ENCODE assay signal across 8 mouse cellular contexts in the genomic region with DNA sequence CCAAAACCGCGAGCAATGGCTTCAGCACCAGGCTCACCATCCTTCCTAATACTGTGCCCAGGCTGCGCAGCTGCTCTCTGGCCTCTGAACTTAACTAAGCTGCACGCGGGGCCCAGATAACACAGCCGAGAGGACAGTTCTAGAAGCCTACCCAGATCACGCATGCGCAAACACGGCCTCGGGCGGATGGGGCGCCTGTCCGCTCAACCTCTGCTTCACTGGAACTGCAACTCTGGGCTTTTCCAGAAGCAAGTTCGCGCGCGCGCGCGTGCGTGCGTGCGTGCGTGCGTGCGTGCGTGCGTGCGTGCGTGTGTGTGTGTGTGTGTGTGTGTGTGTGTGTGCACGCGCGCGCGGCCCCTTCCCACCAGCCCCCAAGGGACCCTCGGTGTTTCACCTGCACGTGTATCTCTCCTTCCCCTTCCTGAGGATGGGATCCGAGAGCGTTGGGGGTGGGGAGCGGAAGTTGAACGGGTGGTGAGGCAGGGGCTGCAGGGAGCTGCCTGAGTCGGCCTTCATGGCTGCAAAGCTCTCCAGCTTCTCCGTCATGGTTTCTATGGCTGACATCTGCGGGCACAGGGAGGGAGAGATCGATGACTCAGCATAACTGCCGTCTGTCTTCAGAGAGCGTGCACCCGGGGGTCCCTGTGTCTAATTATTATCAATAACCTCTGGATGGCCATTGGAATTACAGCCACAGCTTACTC. TPM values are rescaled to one million over a fixed set of nuclear protein-coding genes. Genes with fewer than 3 reads are reported as not detected.
DNase-seq lines count a peak whose midpoint lies in the region; ATAC-seq and TF ChIP-seq lines count a peak whose summit lies in the region.
"Had no signal": no experiment of that assay in that cellular context is flagged by ENCODE, and none has a peak within 500 bp of the region (broad histone marks: within the 10 kb centered on the region; RNA-seq: fewer than 3 reads in every experiment).

No protein-coding gene starts in this region.

- H3K9ac ChIP-seq in ES-E14 (ENCODE audit: insufficient read depth, low read depth, low read length, poor library complexity, severe bottlenecking): no peak overlapping the region
- H3K9ac ChIP-seq in embryonic facial prominence, embryonic 13.5 days: peak overlapping the region; percentile 40; the same call in 1 of the 2 replicates
- 0 out of 2 replicates have a peak overlapping the region, but pooled peaks have one; percentile 19 for H3K9ac ChIP-seq in liver, embryonic 16.5 days (ENCODE audit: low read depth, low read length)

- no peak overlapping the region for H3K27ac ChIP-seq in ES-E14 (ENCODE audit: insufficient read depth, low read depth, low read length, poor library complexity, severe bottlenecking)
- no peak overlapping the region for H3K27ac ChIP-seq in embryonic facial prominence, embryonic 13.5 days
- peak overlapping the region; percentile 73 for H3K27ac ChIP-seq in hindbrain, embryonic 10.5 days
- no peak overlapping the region for H3K27ac ChIP-seq in liver, embryonic 16.5 days (ENCODE audit: low read length)

- H3K4me1 ChIP-seq in ES-E14 (ENCODE audit: control insufficient read depth in 2 of 2, insufficient read depth in 2 of 2, low read length in 2 of 2, poor library complexity in 1 of 2): peaks cover 4 to 9% of the 10 kb centered on the region in 2 experiments; a peak in 1 of 4 replicates
- peaks cover 30% of the 10 kb centered on the region for H3K4me1 ChIP-seq in embryonic facial prominence, embryonic 13.5 days
- H3K4me1 ChIP-seq in hindbrain, embryonic 10.5 days (replicated peaks): peaks cover 75% of the 10 kb centered on the region
- no peaks in the 10 kb centered on the region for H3K4me1 ChIP-seq in liver, embryonic 16.5 days (ENCODE audit: control insufficient read depth, low read depth, low read length)

- no peak for DNase-seq in ES-E14 (ENCODE audit: low read depth, low spot score)
- peak; percentile 71 for DNase-seq in adrenal gland, postnatal 14 days
- DNase-seq in hindbrain, embryonic 10.5 days (ENCODE audit: low spot score): peak; percentile 54
- DNase-seq in retina, embryonic 14.5 days (ENCODE audit: low spot score): peak; percentile 52

- ATAC-seq in embryonic facial prominence, embryonic 13.5 days (ENCODE audit: insufficient number of reproducible peaks, insufficient read depth, low FRiP score, low TSS enrichment, low read depth): no peak
- peak; percentile 57 for ATAC-seq in liver, embryonic 16.5 days (ENCODE audit: low read depth)
- ATAC-seq in monocyte, adult 5-6 weeks (replicated peaks; ENCODE audit: insufficient number of reproducible peaks, low FRiP score, low TSS enrichment, poor library complexity, severe bottlenecking): no peak

- H3K9me3 ChIP-seq in ES-E14 (ENCODE audit: control insufficient read depth, insufficient read depth, low read depth, low read length): no peaks in the 10 kb centered on the region
- H3K9me3 ChIP-seq in embryonic facial prominence, embryonic 13.5 days: no peaks in the 10 kb centered on the region
- no peaks in the 10 kb centered on the region for H3K9me3 ChIP-seq in hindbrain, embryonic 10.5 days
- H3K9me3 ChIP-seq in liver, embryonic 16.5 days (replicated peaks; ENCODE audit: control insufficient read depth, low read length): no peaks in the 10 kb centered on the region

- no peaks in the 10 kb centered on the region for H3K36me3 ChIP-seq in ES-E14 (ENCODE audit: control insufficient read depth, insufficient read depth, low read length, poor library complexity, severe bottlenecking)
- 0 out of 2 replicates have a peak, but pooled peaks cover 12% of the 10 kb centered on the region for H3K36me3 ChIP-seq in embryonic facial prominence, embryonic 13.5 days
- H3K36me3 ChIP-seq in hindbrain, embryonic 10.5 days: no peaks in the 10 kb centered on the region
- H3K36me3 ChIP-seq in liver, embryonic 16.5 days (ENCODE audit: control insufficient read depth, insufficient read depth): no peaks in the 10 kb centered on the region

- in situ Hi-C loops in ES-E14 (cut with MboI; ENCODE audit: low sequenced_read_pairs in 2 of 2, unreplicated experiment in 2 of 2): no loop called here

- H3K4me2 ChIP-seq in embryonic facial prominence, embryonic 13.5 days: peak overlapping the region; percentile 46
- H3K4me2 ChIP-seq in liver, embryonic 16.5 days (ENCODE audit: low read depth, low read length): peak overlapping the region; percentile 41

- H3K27me3 ChIP-seq in embryonic facial prominence, embryonic 13.5 days: peaks cover 8% of the 10 kb centered on the region; the same call in 1 of the 2 replicates
- H3K27me3 ChIP-seq in hindbrain, embryonic 10.5 days (ENCODE audit: insufficient read depth, poor library complexity, severe bottlenecking): peaks cover 91% of the 10 kb centered on the region
- no peaks in the 10 kb centered on the region for H3K27me3 ChIP-seq in liver, embryonic 16.5 days (ENCODE audit: control insufficient read depth, insufficient read depth, low read depth, low read length)

- WGBS in embryonic facial prominence, embryonic 13.5 days: 69% methylated on average over 46 of the region's 48 CpGs
- WGBS in hindbrain, embryonic 10.5 days: 64% methylated on average over 48 of the region's 48 CpGs
- WGBS in liver, embryonic 16.5 days (ENCODE audit: insufficient replicate concordance): 46% methylated on average over 48 of the region's 48 CpGs

- H3K4me3 ChIP-seq in ES-E14 (ENCODE audit: insufficient read depth in 1 of 2, low read depth in 1 of 2, low read length in 2 of 2, poor library complexity in 1 of 2, severe bottlenecking in 1 of 2): peak overlapping the region; percentile 2 to 16; a peak in 2 of 4 replicates
- H3K4me3 ChIP-seq in embryonic facial prominence, embryonic 13.5 days: peak overlapping the region; percentile 13
- H3K4me3 ChIP-seq in hindbrain, embryonic 10.5 days: peak overlapping the region; percentile 36
- peak overlapping the region; percentile 28 for H3K4me3 ChIP-seq in liver, embryonic 16.5 days (ENCODE audit: low read depth, low read length)

TF ChIP-seq in ES-E14, 5 proteins besides CTCF, POLR2A, EP300 and RAD21:
- TF ChIP-seq MAFK (IDR thresholded peaks at IDR 0.05; ENCODE audit: insufficient read depth, low read depth, low read length) (peak; percentile 94), HCFC1 (IDR thresholded peaks at IDR 0.05; ENCODE audit: borderline replicate concordance, insufficient read depth, low read length) (no peak)
TF ChIP-seq in ES-E14: peak in this region for 1.

RNA-seq across cellular contexts. Expression of a gene that starts 1.1 kb away (rescaled TPM):
- not detected in 2 replicates for total RNA-seq in ES-E14 (2012; rRNA removed)
- not detected in 2 replicates for total RNA-seq in adrenal gland, postnatal 14 days (2021)
- not detected in 2 replicates for polyA plus RNA-seq in embryonic facial prominence, embryonic 13.5 days (2015; fragmentation: Nextera tagmentation; extraction: Ambion mirVana)
- polyA plus RNA-seq in hindbrain, embryonic 10.5 days (2016; fragmentation: Nextera tagmentation; extraction: Ambion mirVana): not detected in 2 replicates
- polyA plus RNA-seq in liver, embryonic 16.5 days (2015; fragmentation: Nextera tagmentation; extraction: Ambion mirVana): not detected in 2 replicates
- not detected in 3 replicates for total RNA-seq in monocyte, adult 5-6 weeks (2017)
- total RNA-seq: heart, postnatal 36 days had no signal

RNA-seq across cellular contexts. Expression of a gene that starts 33.4 kb away (rescaled TPM):
- 4.2 and 6.8 TPM in 2 replicates for total RNA-seq in ES-E14 (2012; rRNA removed)
- 0.53 and 1.2 TPM in 2 replicates for total RNA-seq in adrenal gland, postnatal 14 days (2021)
- polyA plus RNA-seq in embryonic facial prominence, embryonic 13.5 days (2015; fragmentation: Nextera tagmentation; extraction: Ambion mirVana): 5.9 and 7.7 TPM in 2 replicates
- 4.6 and 7.5 TPM in 2 replicates for polyA plus RNA-seq in hindbrain, embryonic 10.5 days (2016; fragmentation: Nextera tagmentation; extraction: Ambion mirVana)
- polyA plus RNA-seq in liver, embryonic 16.5 days (2015; fragmentation: Nextera tagmentation; extraction: Ambion mirVana): 5.0 and 5.4 TPM in 2 replicates
- not detected in 3 replicates for total RNA-seq in monocyte, adult 5-6 weeks (2017)
